Mouse (Mus musculus) c-Kit-negative CD71-positive TER-119-positive erythroid progenitor cells, embryonic 14.5 days (primary cell): ENCODE results near the gene Antxr2.

ENCODE experiments used
- DNase-seq: peaks from one replicate; pipeline ENCODE4 v3.0.0-alpha.2; 2013; ENCODE audit warnings: low read depth, low spot score

The Antxr2 gene

DNA sequence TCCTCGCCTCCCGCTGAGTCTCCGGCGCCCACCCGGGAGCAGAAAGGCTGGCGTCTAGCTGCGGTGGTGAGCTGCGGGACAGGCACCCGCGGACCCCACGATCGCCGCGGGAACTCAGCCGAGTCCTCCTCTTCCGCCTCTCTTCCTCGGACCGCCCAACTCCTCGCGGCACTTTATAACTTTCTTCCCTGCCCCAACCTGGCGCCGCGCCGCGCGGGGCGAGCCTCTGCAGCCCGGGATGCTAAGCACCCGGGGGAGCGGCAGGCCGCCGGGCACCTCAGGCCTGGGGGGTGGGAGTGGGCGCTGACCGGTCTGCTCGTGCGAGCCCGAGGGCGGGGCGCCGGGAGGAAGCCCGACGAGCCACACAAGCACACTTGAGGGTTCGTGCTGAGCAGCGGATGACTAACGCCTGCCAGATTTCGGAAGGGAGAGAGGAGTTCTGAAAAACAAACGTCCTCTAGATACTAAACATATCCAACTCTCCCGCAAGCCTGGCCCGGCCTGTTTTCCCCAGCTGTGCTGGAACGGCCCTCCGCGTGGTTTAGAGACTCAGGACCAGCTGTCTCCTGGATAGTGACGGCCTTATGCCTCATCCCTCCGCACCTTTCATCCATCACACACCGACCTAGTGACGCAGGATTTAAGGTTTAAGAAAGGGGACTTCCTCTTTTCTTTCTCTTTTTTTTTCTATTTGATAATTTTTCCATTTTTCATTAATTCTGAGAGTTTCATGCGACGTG is at the start of gene Antxr2:
Gene Antxr2 (minus strand): TSS at position 142 of the 740 bp plus-strand sequence.
- DNase-seq, result no peak

DNA sequence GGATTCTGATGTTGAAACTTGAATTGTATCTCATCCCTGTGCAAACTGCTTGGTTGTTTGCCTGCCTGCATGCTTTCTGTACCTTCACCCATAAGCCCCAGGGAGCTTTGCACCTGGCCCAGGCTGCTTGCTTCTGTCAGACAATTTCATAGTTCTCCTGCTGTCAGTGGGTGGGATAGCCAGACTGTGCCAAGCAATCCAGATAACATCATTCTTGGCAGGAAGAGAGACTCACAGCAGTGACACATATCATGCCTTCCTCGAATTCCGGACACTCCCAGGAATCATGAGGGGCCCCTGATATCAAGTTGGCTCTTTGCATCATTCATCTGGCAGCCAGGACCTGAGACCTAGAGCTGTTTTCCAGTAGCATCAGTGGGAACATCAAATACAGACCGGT is 45.8 kb upstream of the Antxr2 start:
- no peak for DNase-seq

DNA sequence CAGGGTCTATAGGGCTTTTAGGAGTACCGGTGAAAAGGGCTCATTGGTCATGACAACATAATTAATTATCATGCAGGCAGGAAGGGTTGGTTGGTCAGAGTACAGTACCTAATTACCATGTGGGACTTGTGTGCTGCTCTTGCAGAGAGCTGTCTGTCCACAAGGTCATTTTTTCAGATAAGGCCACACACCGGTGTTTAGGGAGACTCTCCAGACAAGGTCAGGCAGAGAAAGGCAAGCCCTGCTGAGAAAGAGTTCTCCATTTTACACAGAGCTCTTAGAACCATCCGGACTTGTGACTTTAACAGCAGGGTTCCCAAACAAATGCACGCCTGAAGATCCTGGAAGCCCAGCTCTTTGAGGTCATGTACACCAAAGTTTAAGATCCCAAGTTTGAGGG is 38.3 kb upstream of the Antxr2 start:
- DNase-seq, result no peak

DNA sequence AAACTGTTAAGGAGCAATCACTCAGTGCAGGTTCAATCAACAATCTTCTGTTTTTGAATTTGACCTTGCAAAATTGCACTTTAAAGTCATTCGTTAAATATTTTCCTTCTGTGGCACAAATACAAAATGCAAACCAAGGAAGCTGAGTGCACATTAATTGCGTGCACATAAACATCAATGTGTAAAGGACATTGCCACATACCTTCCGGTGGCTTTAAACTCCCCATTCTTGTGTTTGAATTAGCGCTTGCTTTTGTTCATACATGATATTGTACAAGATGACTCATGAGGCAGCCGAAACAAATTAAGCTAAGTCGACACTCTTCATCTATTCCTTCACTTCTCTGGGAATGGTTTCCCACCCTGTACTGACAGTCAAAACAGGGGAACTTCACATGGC is 24.4 kb upstream of the Antxr2 start:
- no peak for DNase-seq

DNA sequence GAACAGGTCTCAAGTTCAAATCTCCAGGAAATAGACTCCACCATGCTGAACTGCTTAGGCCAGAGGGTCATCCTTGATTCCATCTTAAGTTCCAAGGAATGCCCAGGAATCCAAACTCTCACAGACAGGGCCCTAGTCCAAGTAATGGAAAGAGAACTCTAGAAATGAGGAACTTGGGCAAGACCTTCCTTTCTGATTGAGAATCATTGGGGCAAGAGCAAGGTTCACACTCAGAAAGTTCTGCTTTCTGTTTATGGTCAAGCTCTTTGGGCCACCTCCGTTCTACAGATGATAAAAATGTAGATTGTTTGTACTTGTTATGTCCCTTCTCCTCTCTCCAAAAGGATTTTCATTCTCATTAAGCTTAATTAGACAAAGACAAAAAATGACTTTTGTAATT is 24.0 kb upstream of the Antxr2 start:
- DNase-seq, result no peak

DNA sequence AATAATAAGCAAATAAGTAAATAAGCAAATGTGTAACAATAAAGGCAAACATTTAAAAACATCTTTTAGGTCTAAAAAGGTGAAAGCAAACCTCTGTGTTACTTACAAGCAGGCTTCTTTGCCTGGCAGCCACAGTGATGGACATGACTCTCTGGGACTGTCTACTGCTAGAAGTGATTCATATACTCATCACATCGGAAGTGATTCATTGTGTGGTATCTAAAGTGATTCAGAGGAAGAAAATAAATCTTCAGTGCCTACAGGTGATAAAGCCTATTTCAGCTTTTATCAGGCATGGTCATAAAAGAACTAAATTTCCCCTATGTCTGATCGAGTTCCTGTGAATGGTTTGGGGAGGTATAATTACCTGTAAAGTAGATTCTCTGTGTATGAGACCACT is 4.1 kb upstream of the Antxr2 start:
- DNase-seq, result no peak

DNA sequence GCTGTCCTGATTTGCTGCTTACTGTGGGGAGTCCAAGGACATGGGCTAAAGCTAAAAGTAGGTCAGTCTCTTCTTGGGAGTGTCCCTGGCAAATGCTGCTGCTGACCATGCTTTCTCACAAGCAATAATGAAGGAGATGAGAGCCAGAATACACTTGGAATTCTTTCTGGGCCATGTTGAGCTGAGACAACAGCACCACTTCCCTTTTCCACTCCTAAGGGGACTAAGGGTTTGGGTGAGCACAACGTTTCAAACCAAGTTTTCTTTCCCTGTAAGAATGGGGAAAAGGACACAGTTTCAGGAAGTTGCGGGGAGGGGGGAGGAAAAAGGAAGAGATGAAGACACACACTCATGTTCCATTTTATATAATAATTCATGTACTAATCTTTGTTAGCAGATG is 3.4 kb upstream of the Antxr2 start:
- DNase-seq, result no peak

DNA sequence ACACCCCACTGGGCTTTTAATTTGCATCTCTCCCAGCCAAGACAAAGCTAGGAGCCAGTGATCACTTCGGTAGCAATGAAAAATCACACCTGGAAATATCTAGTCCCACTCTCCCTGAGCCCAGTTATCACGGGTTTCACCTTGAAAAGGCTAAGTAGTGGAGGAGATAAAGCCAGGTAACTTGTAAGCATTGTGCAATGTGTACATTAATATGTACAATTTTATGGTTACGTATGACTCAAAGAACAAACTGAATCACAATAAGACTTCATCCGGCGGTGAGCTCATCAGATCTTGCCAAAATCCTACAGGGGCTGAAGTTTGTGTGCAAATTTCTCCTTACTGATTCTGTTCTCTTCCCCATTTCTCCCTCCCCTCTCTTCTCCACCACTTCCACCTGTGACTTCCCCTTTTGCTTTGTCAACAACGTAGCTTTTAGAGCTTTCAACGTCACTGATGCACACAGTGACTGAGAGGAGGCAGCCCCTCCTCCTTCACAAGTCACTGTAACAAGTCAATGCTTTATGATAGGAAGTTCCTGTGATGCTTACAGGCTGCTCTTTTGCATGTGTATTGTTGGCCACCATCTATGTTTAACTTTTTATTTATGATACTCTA is 2.1 kb upstream of the Antxr2 start:
- DNase-seq, result no peak

DNA sequence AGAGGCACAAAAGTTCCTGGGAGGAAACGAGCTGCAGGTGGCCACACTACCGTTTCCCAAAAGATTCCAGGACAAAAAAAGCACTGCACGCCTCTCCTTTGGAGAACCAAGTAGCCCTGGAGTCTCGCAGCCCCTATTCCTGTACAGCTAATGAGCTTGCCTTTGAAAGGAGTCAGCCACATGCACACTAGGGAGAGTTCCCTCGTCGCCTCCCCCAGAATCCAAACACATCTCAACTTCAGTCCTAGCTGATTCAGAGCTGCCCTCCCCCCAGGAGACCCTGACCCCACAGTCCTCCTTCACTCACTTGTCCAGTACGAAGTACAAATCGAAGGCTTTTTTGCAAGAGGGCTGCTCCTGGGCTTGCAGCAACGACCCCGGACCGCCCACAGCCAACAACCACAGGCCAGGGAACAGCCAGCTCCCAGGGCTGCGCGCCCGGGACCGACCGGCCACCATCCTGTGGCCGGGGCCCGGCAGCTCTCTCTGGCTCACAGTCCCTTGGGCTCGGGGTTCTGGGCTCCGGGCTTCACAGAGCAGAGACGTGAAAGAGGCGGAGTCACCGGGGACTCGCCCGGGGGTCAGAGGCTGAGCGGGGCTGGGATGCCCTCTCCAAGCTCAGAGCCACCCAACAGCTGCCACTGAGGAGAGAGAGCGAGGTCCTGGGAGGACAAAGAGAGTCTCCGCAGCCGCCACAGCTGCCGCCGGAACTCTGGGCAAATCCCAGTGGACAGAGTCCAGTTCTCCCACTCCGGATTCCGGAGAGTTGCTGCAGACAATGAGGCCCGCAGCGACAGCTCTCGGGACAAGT is 547 bp downstream of the Antxr2 start:
- DNase-seq, result no peak

DNA sequence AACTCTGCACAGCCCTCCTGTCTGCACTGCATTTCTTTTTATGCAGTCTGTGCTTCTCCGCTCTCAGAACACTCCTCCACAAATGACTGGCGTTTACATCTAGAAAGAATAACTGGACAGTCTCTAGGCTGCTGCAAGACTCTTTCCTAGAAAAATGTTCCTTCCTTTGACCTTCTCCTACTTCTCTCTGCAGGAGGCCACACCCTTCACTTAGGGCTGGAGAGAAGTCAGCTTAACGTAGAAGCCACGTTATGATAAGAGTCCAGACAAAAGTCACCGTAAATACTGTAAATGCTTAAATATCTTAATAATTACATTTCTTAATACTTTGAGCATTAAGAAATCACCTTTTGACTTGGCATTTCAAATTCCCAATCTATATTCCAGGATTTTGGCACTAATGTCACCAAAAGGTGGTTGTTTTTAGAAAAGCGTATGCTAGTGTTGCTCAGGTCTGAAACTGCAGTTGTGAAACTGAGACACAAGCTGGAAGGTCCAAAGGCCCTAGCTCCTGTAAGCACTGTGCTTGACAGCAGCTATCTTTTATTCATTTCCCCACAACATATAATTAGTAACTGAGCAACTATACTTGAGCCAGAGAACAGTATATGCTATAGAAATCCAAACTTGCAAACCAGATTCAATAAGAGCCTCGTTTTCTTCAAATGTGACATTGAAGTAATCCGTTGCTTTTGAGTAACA is 3.0 kb downstream of the Antxr2 start:
- DNase-seq, result no peak

DNA sequence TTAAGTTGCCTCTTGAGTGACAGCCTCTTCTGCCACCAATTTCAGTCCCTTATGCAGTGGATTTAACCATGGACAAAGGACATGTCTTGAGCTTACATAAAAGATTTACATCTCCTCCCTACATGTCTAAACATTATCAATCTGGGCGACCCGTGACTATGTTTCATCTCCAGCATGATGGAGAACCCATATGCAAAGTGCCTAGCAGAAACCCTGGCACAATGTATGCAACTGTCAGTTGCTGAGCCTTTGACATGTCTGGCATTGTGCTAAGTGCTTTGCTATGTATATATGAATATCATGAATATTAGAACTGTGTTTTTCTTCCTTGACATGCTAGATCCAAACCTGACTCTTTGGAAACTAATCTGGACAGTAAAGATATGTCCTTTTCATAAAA is 4.9 kb downstream of the Antxr2 start:
- DNase-seq, result no peak

DNA sequence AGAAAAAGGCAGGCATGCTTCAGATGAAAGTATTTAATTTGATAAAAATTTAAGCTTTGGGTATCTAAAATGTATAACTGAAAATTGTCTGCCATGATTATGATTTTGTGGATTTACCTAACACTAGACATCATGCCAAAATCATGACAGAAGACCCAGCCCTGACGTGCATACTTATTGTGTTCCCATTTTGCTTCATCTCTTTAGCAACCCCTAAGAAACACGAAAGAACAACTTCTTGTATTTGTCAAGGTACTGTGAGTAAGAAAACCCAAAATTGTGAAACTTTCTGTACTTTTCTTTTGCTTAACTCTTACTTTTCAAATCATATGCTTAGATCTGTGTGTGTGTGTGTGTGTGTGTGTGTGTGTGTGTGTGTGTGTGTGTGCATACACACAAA is 6.3 kb downstream of the Antxr2 start:
- no peak for DNase-seq

DNA sequence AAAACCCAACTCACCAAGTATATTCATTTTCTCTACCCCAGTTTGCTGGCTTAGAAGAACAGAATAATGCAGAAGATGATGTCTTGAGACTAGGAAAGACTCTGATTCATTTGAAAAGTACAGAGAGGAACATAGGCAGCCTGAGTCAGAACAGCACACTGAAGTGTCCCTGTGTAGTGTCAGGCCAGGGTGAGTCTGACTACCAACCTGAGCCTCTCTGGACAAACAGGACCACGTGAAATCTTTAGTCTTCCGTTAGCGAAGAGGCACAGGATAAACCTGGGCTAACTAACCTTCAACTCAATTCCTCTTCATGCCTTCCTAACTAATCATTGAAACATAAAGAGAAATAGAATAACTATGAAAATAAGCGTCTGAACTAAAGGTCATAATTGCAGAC is 9.3 kb downstream of the Antxr2 start:
- no peak for DNase-seq

DNA sequence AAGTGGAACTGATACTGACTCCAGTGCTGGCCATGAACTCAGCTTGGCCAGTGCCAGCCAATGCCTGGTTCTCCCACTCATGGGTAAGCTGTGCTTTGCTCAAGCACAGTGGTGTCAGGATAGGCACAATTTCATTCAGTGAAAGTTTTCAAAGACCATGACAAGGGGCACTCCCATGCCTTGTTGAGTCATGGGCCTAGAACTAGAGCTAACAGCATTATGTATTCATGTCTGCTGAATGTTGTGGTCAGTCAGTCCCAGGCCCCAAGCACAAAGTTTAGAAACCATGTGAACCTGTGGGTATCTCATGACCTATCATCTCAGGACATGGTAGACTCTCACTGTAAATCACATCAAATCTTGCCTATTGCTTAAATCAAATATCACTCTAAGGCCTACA is 10.2 kb downstream of the Antxr2 start:
- DNase-seq, result no peak

DNA sequence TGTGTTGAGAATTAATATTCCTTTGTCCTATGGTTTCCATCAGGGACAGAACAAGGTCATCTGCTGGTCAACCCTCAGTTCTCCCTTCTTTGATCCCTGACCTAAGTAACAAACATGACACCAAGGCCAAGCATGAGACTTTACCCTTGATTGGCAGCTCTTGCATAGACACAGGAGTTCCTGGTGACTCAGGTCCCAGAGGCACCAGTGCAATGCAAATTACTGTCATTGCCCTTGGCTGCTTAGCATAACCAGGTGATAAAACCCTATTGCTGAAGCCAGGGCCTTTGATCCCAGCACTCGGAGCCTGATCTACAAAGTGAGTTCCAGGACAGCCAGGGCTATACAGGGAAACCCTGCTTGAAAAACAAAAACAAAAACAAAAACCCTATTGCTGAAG is 11.4 kb downstream of the Antxr2 start:
- DNase-seq, result no peak

DNA sequence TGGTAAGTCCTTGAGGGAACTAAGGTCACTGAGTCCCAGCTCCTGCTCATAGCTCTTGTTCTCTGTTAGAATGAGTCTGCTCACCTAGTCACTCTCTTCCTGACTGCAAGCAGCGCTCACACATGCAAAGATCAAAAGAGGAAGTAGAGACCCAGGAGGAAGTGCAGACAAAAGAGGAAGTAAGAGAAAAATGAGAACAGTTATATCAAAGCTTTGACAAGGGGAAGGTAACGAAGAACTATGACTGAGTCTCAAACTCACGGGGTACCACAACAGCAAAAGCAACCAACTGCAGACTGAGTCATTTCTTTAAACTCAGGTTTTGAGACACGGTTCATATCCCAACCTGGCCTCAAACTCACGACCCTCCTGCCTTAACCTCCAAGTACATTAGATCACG is 12.7 kb downstream of the Antxr2 start:
- DNase-seq, result no peak

DNA sequence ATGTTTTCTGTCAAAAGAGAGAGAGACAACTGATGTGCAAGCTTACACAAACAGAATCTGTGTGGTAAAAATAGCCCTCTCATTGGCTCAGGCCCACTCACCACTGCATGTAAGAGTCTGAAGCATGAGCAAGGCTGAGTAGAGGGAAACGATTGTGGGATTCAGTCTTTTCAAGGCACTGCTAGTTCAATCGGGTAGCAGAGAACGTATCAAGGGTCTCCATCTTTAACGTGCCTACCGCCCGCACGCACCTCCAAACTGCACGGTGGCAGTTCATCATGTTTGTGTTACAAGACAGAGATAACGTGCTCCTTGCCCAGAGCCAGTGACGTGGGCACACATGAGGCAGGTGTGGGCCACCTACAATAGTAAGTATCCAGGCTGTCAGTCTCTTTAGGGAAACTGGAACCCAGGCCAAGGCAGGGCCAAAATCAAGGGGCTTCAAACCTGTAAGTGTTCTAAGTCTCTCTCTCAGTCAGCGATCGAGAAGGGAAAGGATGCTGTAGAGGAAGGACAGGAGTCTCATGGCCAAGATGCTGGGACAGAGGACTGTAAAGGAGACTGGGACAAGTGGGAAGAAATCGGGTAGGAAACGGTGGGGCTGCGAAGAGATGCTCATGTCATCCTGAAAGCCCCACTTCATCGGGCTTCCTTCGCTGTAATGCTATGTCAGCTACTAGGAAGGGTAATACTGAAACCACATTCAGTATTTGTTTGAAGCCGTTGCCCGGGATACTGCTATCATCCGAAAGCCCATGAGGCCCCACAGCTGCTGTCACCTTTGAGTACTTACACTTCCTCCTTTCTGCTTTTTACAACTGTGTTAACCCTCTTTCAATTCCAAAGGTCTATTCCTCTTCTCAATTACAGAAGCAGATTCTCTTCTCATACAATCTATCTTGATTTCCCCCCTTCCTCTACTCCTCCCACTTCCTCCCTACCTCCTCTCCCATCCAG is 14.3 kb downstream of the Antxr2 start:
- DNase-seq, result no peak

DNA sequence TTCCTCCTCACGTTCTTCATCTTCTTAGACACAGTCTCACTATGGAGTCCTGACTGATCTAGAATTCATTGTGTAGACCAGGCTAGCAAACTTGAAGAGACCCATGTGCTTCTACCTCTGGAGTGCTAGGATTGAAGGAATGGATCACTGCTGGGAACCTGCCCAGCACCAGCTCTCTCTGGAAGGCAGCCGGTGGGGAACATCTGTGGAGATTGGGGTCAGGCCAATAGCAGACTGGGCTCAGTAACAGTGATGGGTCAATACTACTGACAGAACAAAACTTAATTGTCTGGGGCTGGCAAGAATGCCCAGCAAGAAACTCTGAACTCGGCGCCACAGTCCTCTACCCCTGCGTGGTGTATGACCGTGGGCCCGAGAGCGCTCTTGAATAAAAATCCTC is 25.1 kb downstream of the Antxr2 start:
- DNase-seq, result no peak

DNA sequence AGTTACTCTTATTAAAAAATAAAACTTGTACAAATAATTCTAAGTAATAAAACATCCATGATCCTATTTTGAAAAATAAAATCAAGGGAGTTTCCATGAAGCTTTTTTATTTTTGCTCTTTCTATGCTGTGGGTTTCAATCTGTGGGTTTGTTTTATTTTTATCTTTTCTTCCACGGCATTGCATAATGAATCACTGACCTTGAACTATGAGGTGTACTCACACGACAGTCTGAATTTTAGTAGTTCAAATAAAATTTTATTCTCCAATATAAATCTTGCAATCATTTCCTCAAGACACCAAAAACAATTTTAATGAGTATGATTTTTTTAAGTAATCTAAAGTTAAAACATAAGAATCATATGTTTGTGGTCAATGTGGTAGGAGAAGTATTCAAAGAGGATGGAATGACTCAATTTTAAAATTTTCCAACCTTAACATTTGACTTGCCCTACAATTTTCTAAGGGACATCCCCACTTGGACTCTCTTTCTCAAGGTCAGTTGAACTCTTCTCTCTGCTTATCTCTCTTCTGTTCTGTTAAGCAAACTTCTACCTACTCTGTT is 31.5 kb downstream of the Antxr2 start:
- DNase-seq, result no peak

DNA sequence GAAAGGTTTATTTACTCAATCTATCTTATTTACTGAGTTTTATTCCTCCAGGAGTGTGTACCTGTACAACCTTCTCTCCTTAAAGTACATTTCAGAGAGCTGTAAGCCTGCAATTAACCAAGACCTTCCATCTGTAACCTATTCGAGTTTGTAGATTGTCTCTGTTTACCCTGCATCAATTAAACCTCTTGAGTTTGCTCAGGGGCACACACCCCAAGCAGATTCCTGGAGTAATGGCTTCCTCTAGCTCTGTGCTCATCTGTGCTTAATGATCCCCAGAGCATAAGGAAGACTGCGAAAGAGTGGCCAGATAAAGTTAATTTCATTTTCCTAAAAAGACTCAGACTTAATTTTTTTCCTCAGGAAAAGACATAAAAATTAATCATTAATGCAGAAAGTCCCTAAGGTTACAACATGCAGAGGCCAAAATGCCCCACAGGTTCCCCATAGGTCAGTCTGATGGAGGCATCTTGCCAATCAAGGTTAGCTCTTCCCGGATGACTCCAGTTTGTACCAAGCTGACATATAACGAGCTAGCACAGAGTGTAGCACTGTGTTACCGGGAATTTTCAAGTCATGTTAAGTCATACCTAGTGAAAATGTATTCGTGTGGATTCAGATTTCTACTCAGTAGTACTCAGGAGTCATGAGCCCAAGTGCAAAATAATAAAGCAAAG is 34.2 kb downstream of the Antxr2 start:
- DNase-seq, result no peak
